Mouse (Mus musculus) lung, adult 2 months (tissue): ENCODE results near the gene Bcl2.

Source experiments
- CTCF ChIP-seq: fragments of 200-500 bp; IDR thresholded peaks from 2 replicates; pipeline ENCODE4 v1.5.1; 2011; ENCODE audit warnings: mild to moderate bottlenecking, low read length, control low read depth; ENCODE audit not compliant: insufficient read depth
- POLR2A ChIP-seq: fragments of 200-500 bp; IDR thresholded peaks from 2 replicates; pipeline ENCODE4 v1.6.1; 2011; ENCODE audit warnings: low read depth, mild to moderate bottlenecking, control low read depth, low read length, borderline replicate concordance; ENCODE audit errors: extremely low read depth

DNA sequence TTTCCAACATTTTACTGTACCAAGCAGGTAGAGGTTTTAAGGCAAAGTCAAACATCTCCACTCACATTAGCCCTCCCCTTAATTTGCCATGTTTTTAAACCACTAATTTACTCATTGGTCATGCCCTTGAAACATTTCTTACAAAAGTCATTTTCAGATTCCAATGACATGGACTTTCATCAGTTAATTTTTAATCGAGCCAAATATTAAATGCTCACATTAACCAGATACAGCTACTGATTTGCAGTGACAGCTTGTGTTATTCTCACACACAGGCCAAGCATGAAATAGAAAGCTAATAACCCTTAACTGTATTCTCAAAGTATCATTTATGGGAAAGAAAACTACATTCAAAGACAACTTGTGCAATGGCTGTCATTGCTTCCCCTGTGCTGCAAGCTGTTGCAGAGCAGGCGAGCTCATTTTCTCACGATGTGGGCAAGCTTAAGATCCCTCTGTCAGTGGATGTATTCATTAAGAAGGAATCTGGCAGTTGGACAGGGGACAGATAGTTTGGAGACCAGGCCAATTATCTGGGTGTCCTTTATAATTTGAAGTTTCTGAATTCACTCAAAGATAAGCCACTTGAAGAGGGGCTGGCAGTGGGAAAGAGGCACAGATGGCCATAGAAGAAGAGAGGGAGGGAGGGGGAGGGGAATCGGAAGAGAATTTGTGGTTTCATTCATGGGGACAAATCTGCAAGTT lies 11.5 kb downstream of the Bcl2 start:
- TF ChIP-seq CTCF = no peak
- no peak for TF ChIP-seq POLR2A
